Mouse (Mus musculus) cerebral cortex, adult 2 months (tissue): ENCODE data around the gene Mre11a.

Experiments used
- WGBS: fragments of 180-500 bp; shearing (Covaris S2); methylation state at CpG from one replicate; pipeline ENCODE4 v1.1.7; 2018; 5-methylcytosine and 5-hydroxymethylcytosine counted together

The Mre11a gene

DNA sequence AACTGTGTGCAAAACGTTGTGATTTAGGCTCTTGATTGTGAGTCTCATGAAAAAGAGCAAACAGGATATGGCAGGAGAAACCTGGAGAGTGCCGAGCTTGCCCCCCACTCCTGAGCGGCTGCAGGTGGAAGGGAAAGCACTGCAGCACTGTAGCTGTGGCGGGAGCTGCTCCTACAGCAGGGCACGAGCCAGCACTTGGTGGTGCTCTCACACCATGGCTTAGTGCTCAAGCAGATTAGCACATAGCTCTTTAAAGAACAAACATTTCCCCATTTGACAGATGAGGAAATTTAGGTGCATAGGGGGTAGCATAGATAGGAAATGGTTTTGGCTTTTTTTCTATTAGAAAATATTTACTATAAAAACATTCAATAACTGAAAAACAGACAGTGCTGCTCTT is 47.6 kb downstream of the Mre11a start:
- 85% methylated on average over 5 of the region's 5 CpGs for WGBS

DNA sequence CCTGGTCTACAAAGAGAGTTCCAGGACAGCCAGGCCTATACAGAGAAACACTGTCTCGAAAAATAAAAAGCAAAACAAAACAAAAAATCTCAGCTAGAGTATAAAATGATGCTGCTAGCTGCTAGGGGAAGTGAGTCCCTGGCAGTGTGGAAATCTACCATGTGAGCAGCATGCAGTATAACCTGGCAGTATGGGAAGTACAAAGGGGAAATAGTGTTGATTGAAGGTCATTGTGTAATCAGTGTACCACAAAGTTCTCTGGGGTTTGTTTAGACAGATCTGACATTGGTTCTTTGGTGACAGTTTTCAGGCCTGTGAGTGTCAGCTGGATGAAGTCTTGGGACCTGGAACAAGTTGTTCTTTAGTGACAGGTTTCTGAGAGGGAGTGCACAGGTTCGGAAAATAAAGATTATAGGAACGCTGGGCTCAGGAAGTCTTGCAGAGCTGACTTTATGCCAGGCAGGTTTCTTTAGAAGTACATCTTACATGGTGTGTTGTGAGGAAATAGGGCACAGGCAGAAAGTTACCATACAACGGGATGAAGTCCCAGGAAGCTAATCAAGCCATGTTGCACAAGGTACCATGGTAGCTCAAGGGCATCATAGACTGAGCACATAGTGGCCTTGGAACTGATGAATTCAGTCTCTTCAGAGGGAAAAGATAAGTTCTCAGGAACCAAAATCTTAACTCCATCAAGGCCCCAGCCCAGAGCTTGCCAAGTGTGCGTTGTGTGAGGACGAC is 51.1 kb downstream of the Mre11a start:
- WGBS = 86% methylated on average over 6 of the region's 6 CpGs

DNA sequence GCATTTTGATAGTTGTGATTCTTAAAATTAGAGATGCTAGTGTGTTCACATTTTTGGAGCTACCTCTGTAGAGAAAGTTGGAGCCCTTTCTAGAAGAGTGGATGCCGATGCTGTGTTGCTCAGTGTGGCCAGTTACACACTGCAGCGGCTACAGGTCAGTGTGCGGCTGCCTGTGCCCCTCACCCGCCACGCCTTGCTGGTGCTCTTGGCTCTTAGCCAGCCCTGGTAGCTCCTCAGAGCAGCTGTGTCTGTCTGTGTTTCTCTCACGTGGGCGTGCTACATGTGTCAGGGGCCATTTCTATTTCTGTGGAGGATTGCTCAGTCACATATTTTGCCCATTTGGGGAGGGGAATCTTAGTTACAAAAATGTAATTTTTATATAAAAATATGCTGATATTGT is 55.1 kb downstream of the Mre11a start:
- WGBS = 26% methylated on average over 7 of the region's 7 CpGs

DNA sequence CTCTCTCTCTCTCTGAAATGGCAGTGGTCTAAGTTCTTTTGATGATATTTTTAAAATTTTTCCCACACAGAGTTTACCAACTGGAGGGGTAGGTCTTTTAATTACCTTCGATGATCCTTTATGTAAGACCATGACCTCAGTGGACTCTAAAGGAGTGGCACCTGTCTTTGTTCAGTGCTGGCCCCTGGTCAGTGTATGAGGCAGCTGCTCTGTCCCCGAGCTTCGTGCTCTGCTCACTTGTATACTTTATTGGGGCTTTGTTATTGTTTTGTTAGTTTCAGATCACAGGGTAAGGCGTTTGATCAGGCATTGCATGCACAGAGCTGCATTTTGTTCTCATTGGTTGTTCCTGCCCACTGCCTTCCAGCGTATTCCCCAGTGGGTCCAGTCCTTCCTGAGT is 55.5 kb downstream of the Mre11a start:
- WGBS = 75% methylated on average over 5 of the region's 5 CpGs

DNA sequence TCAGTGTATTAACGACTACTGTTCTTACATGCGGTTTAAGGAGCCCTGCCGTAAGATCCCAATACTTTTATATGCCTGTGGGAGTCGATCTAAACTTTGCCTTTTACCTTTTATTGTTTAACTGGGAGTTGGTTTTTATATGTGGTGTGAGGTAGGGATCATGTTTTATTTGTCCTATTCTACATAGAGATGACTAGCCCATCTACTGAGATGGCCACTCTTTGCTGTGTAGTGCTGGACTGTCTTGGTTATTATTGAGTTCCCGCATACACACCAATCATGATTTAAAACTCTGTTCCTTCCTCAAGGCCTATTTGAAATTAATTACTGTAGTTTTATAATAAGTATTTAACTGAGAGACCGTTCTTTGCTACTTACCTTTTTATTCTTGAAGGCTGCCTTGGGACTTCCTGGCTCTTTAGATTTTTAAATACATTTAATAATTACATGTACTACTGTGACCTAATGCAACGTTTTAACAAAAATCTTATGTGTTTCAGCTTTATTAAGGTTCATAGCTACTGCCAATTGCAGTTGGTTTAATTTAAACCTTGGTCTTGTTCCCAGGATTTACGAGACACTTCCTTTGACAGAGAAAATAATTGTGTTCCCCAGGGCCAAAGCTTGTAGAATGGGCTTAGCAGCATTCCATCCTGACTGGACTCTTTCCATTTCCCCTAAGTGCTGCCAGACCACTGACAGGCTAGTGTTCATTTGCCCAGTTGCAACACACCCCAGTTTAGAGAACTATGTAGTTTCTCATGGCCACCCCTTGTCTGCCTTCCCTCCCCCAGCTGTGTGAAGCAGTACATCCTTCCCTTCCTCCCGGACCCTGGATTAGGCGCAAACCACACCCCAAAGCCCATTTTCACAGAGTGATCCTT is 57.7 kb downstream of the Mre11a start:
- 62% methylated on average over 10 of the region's 10 CpGs for WGBS

DNA sequence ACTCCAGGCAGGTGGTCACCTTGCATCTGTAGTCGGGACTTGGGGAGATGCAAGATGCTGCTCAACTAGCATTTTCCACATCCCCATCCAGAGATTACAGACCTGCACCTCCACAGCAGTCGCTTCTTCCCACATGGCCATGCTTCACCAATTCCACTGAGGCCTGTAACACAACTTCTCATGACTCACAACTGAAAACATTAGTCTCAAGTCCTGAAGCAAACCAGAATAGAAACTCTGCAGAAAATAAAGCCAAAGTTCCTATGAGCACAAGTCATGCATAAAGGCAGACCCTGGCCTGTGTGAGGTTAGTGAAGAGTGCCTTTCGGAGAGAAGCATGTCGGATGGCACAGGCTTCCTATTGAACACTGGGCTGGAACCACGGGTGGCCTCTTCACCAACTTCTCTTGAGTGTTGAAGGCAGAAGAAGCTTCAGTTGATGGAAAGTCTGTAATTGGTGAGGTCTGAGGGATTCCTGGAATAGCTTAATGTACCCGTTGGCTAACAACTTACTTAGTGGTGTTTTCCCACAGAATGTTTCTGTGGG is 58.9 kb downstream of the Mre11a start:
- 93% methylated on average over 6 of the region's 6 CpGs for WGBS

DNA sequence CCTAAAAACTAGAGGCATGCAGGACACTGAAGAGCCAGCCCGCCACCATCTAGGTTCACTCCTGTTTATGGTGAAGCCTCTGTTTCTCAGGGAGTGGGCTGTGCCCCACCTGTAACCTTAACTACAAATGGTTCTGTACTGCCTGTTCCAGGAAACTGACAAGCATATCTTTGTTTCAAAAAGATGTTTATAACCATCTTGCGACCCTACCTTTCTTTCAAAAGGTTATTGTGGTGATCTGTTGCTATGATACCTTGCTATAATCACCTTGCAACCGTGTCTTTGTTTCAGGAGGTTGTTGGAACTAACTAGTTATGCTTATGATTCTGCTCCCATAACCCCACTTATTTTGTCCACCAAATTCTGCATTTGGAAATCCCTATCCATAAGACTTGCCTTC is 59.4 kb downstream of the Mre11a start:
- 94% methylated on average over 3 of the region's 3 CpGs for WGBS

DNA sequence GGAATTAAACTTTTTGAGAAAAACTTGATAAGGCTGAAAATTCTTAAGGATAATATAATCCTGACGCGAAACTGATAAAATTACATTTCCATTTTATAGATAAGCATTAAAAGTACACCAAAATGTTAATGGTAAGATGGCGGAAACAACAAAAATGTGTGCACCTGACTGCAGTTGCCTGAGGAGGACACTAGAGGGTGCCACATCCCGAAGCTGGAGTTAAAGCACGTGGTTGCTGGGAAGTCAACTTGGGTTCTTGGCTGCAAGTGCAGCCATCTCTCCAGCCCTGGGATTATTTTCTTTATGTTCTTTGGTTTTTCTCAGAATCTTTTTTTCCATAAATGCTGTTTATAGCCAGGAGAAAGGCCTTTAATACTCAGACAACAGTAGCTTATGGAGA is 62.0 kb downstream of the Mre11a start:
- whole genome bisulfite sequencing = 55% methylated on average over 5 of the region's 5 CpGs

DNA sequence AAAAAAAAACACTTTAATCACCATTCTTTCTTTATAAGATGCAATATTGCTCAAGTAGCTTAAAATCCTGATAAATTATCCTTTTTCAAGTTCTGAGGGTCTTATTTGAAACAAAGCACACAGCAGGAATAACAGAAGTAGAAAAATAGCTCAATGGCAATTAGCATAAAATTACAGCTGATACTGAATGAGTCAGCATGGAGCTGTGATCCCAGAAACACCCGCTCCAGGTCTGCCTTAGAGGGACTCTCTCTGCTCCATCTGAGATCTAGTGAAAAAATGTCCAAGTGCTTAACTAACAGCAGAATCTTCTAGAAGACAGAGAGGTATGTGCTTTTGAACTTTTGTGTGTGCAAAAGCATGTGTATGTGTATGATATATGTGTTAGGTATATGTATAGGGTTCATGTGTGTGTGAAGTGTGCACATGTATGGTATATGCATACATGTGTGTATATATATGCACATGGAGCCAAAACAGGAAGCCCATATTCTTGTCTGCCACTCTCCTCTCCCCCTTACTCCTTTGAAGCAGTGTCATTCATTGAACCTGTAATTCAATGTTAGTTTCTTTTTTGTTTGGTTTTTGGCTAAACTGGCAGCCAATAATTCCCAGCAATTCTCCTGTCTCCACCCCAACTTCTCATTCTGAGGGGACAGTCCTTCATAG is 63.9 kb downstream of the Mre11a start:
- 31% methylated on average over 1 of the region's 1 CpGs for WGBS

DNA sequence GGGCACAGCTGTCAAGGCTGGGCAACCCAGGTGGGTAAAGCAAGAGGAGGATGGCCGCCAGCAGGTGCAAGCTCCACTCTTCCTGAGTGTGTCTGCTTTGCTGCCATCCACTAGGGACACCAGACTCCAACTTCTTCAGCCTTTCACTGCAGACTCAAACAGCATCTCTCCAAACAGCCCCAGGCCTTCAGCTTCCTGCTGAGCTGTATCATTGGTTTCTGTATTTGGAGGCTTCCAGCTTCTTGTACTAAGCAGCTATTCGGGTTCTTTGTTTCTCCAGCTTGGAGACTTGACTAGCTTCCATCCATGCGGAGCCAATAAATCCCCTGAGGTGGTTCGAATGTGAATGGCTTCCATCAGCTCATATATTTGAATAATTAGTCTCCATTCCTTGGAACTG is 70.1 kb downstream of the Mre11a start:
- 56% methylated on average over 4 of the region's 4 CpGs for WGBS

DNA sequence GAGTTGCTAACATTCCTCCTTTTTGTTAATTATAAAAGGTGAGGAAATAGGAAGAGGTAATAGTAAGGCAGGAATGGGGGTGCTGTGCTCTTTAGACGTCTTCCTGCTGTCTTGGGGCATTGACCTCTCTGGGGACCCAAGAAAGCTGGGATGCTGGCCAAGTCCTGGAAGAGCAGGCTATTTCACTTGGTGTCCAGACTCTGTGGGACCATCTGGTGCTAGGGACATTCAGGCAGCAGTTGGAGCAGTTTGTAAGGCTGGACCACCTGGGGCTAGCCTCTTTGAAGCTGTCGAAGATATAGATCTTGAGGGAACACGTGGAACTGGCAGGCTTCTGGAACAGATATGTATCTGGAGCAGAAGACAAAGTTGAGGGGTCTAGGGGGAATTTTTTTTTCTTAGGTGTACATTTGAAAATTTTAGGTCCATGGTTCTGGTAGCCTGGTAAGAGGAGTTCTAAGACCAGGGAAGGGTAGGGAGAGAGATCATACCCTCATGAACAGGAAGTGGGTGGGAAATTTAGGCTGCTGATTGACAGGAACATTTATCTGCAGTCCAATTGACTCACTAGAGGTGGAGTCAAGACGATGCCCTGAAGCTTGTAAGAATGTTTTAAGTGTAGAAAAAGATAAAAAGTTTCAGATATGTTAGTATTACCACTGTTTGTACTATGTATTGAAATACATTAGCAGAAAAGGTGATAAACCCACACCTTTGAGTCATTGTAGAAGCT is 72.6 kb downstream of the Mre11a start:
- WGBS = 59% methylated on average over 4 of the region's 4 CpGs

DNA sequence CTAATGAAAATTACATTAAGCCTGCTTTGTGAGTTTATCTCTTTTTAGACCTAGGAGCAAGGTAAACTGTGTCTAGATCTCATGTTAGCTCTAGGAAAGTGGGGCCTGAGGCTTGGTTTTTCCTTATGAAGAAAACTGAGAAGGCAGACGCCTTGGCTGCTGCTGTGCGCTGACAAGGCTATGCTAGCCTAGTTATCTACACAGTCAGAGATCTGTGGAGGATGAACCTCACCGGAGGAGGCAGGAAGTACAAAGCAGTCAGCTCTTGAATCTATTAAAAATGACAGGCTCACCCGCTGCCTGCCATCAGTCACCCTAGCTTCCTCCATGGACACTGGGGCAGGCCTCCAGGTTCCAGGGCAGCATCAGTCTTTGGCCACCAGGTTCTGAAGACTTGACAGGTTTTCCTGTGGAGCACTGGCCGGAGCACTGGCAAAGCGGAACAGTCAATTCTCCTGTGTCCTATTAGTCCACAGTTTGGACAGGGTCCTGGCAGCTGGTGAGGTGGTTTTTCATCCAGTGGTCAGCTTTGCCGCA is 73.8 kb downstream of the Mre11a start:
- WGBS = 83% methylated on average over 7 of the region's 7 CpGs

DNA sequence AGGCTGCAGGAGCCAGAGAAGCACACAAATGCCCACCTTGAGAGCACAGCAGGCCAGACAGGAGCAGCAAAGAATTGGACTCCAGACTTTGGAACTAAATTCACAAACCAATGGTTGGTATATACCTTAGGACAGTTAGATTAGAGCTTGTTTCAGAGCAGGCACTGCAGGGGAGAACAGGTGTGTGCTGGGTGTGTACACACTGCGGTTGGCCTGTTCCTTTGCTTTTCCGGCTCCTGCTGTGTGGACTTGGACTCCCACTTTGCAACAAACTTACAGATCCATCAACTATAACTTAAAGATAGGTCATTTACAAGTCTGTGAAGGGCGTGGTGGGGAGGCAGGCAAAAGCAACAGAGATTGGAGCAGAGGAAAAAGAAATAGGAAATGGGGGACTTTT is 74.3 kb downstream of the Mre11a start:
- WGBS = 89% methylated on average over 3 of the region's 3 CpGs

DNA sequence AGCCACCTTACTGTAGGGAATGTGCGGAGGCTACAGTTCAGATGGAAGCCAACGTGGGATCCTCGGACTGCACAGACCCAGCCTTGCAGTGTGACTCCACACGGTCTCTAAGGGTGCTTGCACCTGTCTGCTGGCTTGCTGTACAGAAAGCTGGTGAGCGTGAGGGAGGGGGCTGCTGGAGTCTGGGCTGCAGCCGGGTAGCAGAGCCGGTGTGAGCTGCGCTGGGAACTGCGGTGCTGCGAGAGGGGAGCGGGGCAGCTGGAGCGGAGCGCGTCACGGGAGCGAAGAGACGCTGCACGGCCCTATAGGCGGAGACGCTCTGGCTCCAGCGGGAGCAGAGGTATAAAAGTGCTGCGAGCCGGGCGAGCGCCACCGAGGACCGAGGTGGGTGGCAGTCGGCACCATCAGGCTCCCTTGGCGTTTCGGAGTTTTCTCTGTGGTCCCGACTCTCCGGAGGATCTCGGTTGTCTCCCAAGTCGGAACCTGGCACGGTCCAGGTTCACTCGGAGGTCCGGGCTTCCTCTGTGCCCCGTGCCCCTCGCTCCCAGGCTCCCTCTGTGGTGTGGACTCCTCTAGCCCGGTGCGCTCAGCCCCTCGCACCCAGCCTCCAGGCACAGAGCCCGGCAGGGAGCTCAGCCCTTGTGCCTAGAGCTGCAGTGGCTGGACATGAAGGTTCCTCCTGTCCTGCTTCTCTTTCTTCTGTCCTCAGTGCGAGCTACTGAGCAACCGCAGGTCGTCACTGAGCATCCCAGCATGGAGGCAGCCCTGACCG is 75.6 kb downstream of the Mre11a start, which contains the start of gene Gpr83:
TSS of gene Gpr83 (plus strand) at position 343 of the 772 bp plus-strand sequence.
- 1% methylated on average over 47 of the region's 47 CpGs for WGBS

DNA sequence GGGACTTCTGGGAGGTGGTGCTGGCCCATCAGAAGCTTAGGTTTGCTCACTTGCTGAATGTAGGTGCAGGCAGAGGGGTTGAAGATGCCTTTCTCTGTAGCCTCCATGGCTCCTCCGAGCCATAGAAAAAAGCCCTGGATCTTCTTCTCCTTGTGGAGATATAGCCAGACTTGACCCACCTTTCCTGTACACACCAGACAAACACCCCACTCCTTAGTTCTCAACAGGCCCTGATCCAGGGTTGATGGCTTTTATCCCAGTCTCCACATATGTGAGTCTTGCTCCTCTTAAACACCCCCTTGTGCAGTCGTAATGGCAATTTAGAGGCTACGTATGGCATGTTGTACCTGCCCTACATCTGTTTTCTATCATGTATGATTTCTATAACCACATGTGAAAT is 78.7 kb downstream of the Mre11a start:
- WGBS = 77% methylated on average over 3 of the region's 3 CpGs

DNA sequence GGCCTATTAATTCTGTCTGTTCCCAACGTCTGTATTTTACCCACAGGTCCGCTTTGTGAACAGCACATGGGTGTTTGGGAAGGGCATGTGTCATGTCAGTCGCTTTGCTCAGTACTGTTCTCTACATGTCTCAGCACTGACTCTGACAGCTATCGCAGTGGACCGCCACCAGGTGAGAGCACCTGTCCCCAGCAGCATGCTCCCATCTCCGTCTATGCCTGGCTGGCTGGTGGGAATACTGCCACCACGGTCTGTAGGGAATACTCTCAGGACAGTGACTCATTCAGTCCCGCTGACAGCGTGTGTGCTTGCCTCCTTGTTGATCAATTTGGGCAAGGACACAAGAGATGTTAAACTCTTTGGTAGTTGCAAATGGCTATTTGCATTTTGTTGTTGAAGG is 80.3 kb downstream of the Mre11a start:
- WGBS = 77% methylated on average over 9 of the region's 9 CpGs

DNA sequence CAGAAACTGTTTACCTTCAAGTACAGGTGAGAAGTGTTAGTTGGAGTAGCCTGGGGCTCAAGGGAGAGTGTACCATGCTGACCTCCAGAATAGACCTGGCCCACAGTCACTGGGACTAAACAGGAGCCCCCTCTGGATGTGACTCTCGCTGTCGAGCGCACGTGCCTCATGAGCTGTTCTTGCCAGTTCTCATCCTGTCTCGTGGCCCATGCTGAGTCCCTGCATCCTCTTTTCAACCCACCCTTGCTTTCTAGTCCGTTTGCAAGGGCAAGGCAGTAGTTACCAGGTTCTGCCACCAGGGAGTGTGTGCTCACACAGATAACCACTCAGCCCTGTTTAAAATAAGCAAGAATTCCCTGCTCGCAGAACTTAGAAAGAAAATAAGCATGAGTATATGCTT is 82.5 kb downstream of the Mre11a start:
- 27% methylated on average over 7 of the region's 7 CpGs for WGBS

DNA sequence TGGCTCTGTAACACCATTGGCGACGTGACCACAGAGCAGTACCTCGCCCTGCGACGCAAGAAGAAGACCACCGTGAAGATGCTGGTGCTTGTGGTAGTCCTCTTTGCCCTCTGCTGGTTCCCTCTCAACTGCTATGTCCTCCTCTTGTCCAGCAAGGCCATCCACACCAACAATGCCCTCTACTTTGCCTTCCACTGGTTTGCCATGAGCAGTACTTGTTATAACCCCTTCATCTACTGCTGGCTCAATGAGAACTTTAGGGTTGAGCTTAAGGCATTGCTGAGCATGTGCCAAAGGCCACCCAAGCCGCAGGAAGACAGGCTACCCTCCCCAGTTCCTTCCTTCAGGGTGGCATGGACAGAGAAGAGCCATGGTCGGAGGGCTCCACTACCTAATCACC is 83.9 kb downstream of the Mre11a start:
- 95% methylated on average over 8 of the region's 8 CpGs for WGBS

DNA sequence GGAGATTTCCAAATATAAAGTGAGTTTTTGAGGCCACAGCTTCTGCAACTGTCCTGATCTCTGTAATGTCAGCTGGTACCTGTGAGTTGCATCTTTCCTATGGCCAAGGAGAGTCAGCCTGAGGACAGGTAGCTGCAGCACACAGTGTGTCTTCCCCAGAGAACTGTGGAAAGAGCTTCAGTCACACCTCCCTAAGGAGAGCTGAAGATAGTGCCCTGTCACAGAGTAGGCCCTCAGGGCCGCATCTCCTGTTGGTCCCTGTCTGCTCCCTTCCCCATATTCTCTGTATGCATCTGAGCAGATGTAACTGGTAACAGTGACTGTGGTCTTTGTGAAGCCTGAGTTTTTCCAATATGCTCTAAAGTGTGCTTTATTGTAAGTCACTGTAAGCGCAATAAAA is 85.9 kb downstream of the Mre11a start:
- WGBS = 87% methylated on average over 2 of the region's 2 CpGs

DNA sequence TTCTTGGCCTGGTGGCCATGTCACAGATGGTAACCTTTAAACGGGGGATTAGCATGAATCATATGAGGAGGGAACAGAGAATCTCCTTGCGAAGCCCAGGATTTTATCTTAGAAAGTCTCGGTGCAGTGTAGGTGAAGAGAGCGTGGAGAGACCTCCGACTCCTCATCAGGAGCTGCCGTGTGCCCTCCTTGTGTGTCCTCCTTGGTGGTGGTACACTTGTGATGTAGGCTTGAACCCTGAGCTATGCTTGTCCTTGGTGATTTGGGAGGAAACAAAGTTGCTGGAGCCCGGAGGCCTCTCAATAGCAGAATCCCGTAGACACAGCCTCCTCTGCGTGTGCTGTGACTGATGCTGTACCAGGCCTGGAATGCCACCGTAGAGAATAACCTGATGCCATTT is 86.3 kb downstream of the Mre11a start:
- 85% methylated on average over 10 of the region's 10 CpGs for WGBS
